Mouse (Mus musculus) intestine, embryonic 15.5 days (tissue): ENCODE data around the gene Cpsf7. TPM values are rescaled to one million over a fixed set of nuclear protein-coding genes. Genes with fewer than 3 reads are reported as not detected.

Experiments used
- ATAC-seq: fragments of 200-750 bp; cut with Nextera tagmentation; 2 replicates; pipeline ENCODE4 v1.8.0; 2017; ENCODE audit warnings: moderate TSS enrichment, moderate library complexity
- H3K27ac ChIP-seq: fragments of 300-500 bp; sonication (generic); 2 replicates; pipeline ENCODE4 v1.5.1; 2015; ENCODE audit warnings: mild to moderate bottlenecking, inconsistent platforms
- H3K27me3 ChIP-seq: fragments of 300-500 bp; sonication (generic); replicated peaks from 2 replicates; pipeline ENCODE4 v1.6.1; 2015; ENCODE audit warnings: inconsistent platforms
- H3K36me3 ChIP-seq: fragments of 300-500 bp; sonication (generic); 2 replicates; pipeline ENCODE4 v1.6.1; 2015; ENCODE audit warnings: inconsistent platforms
- H3K4me1 ChIP-seq: fragments of 300-500 bp; sonication (generic); replicated peaks from 2 replicates; pipeline ENCODE4 v1.6.1; 2015; ENCODE audit warnings: inconsistent platforms
- H3K4me2 ChIP-seq: fragments of 300-500 bp; sonication (generic); replicated peaks from 2 replicates; pipeline ENCODE4 v1.6.1; 2015; ENCODE audit warnings: mild to moderate bottlenecking, inconsistent platforms
- H3K4me3 ChIP-seq: fragments of 300-500 bp; sonication (generic); replicated peaks from 2 replicates; pipeline ENCODE4 v1.5.1; 2015; ENCODE audit warnings: inconsistent platforms
- H3K9ac ChIP-seq: fragments of 300-500 bp; sonication (generic); 2 replicates; pipeline ENCODE4 v1.6.1; 2015; ENCODE audit warnings: inconsistent platforms
- H3K9me3 ChIP-seq: fragments of 300-500 bp; sonication (generic); 2 replicates; pipeline ENCODE4 v1.6.1; 2016; ENCODE audit warnings: inconsistent platforms
- WGBS: fragments of 180-500 bp; shearing (Covaris S2); methylation state at CpG from one replicate; pipeline ENCODE4 v1.1.7; 2015; 5-methylcytosine and 5-hydroxymethylcytosine counted together
- polyA plus RNA-seq: library from polyadenylated mRNA; unstranded; fragments of >200 nt; fragmentation: Nextera tagmentation; extraction: Ambion mirVana; gene quantifications from 2 replicates; pipeline ENCODE4 v1.2.1, GENCODE M21; 2015

Cpsf7 gene
- polyA plus RNA-seq, 1 experiment from 2014 or later: 36.3 TPM

DNA sequence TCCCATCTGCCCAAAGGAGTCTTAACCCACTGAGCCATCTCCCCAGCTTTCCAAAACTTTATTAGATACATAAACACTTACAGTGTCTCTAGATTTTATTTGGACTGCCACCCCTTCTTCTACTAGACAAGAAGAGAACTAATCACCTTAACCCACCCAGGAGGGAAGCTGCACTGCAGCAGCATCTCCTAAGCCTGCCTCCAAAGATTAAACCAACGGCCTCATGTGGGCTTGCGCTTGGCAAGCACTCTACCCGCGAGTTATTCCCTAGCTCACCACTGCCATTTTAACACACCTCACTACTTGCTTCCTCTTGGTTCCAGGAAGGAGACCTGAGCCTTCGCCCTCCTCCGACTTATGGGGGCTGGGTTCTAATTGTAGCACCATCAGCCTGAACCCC lies 39.2 kb downstream of the Cpsf7 start:
- Histone ChIP-seq H3K9ac (no peak overlapping the region), H3K4me3 (no peak overlapping the region), H3K4me1 (peaks cover 4% of the 10 kb centered on the region; the same call in 1 of the 2 replicates), H3K27me3 (no peaks in the 10 kb centered on the region), H3K9me3 (no peaks in the 10 kb centered on the region), H3K36me3 (no peaks in the 10 kb centered on the region), H3K27ac (no peak overlapping the region), H3K4me2 (no peak overlapping the region)
- 80% methylated on average over 6 of the region's 6 CpGs for WGBS
- no peak for ATAC-seq

GRCm38 (mm10) chr19:10565217-10565616 lies 40.2 kb downstream of the Cpsf7 start:
- no peak for ATAC-seq
- Histone ChIP-seq H3K4me2 (no peak overlapping the region), H3K9me3 (no peaks in the 10 kb centered on the region), H3K27ac (no peak overlapping the region), H3K4me3 (no peak overlapping the region), H3K4me1 (peaks cover 4% of the 10 kb centered on the region; the same call in 1 of the 2 replicates), H3K27me3 (no peaks in the 10 kb centered on the region), H3K36me3 (0 out of 2 replicates have a peak, but pooled peaks cover 1% of the 10 kb centered on the region), H3K9ac (no peak overlapping the region)
- 41% methylated on average over 4 of the region's 4 CpGs for WGBS

DNA sequence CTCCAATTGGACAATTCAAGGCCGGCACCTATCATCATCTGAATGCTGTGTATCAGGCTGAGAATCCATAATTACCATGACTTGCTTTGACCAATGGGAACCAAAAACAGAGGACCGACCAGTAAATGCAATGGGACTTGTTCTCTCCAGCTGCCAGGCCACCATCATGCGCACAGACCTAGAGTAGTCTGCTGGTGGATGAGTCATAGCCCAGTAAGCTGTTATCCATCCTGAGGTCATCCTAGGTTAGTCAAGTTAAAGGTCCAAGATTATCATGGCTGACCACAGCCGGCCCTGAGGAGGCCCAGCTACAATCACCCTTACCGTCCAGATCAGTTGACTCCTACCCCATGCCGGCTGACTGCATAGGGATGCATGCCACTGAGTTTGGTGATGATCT lies 44.6 kb downstream of the Cpsf7 start:
- no peak for ATAC-seq
- peaks cover 5% of the 10 kb centered on the region; the same call in 1 of the 2 replicates for H3K36me3 ChIP-seq
- H3K27me3 ChIP-seq: no peaks in the 10 kb centered on the region
- no peaks in the 10 kb centered on the region for H3K9me3 ChIP-seq
- H3K4me3 ChIP-seq: no peak overlapping the region
- H3K4me2 ChIP-seq: no peak overlapping the region
- no peaks in the 10 kb centered on the region for H3K4me1 ChIP-seq
- 93% methylated on average over 6 of the region's 6 CpGs for WGBS
- H3K9ac ChIP-seq: no peak overlapping the region
- no peak overlapping the region for H3K27ac ChIP-seq

DNA sequence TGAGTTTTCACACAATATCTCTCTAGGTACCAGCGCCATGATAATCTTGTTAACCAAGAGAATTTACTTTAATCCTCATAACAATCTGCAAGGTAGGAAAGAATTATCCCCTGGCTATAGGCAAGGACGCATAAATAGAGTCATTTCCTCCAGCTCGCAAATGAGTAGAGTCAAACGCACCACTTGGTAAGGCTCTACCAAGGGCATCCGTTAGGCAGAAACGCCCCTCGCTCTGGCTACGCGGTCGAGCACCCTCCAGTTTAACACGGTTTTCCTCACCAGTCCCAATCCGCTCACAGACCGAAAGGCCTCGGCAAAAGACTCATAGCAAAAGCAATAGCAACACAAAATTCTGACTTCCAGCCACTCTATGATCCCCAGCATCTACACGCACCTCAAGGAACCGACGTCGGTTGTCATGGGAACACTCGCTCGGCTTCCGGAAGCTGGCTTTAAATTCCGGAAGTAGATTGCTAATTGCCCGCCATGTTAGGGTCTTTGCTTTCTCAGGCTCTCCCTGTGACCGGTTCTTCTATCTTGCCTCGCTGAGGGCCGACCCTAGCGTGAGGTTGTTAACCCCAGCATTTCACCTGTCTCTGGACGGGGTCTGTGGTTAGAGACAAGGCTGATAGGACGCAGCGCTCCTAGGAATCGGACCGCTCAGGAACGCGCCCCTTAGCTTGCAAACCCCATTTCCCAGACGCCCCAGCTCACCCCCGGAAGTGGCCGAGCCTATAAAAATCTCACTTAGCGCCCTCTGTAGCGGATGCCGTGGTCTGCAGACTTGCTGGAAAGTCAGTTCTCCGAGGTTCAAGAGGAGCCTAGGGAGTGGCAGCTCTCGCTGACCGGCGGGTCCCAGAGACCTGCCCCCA lies 51.9 kb downstream of the Cpsf7 start, which contains the start of the genes Cyb561a3 and Tmem138:
Cyb561a3 (plus strand) TSS at position 483 of the 872 bp plus-strand sequence.
Tmem138 (minus strand) TSS at position 673 of the 872 bp plus-strand sequence.
- Histone ChIP-seq H3K4me2 (peak within 1 kb of the TSS; percentile 83), H3K4me1 (peaks cover 3% of the 10 kb centered on the region; the same call in 1 of the 2 replicates), H3K9ac (peak within 1 kb of the TSS; percentile 81), H3K27ac (peak within 1 kb of the TSS; percentile 93), H3K4me3 (peak within 1 kb of the TSS; percentile 68), H3K36me3 (0 out of 2 replicates have a peak, but pooled peaks cover 8% of the 10 kb centered on the region), H3K27me3 (no peaks in the 10 kb centered on the region), H3K9me3 (no peaks in the 10 kb centered on the region)
- peak; percentile 98 for ATAC-seq
- under 1% methylated on average over 44 of the region's 44 CpGs for WGBS

GRCm38 (mm10) chr19:10580102-10580501 lies 55.0 kb downstream of the Cpsf7 start:
- 0 out of 2 replicates have a peak, but pooled peaks cover under 1% of the 10 kb centered on the region for H3K36me3 ChIP-seq
- no peak overlapping the region for H3K4me3 ChIP-seq
- H3K9ac ChIP-seq: no peak overlapping the region
- WGBS: 82% methylated on average over 3 of the region's 3 CpGs
- no peaks in the 10 kb centered on the region for H3K9me3 ChIP-seq
- H3K4me2 ChIP-seq: no peak overlapping the region
- no peak overlapping the region for H3K27ac ChIP-seq
- no peak for ATAC-seq
- H3K4me1 ChIP-seq: peaks cover 3% of the 10 kb centered on the region; the same call in 1 of the 2 replicates
- no peaks in the 10 kb centered on the region for H3K27me3 ChIP-seq

GRCm38 (mm10) chr19:10580761-10581160 lies 55.7 kb downstream of the Cpsf7 start:
- Histone ChIP-seq H3K4me2 (no peak overlapping the region), H3K4me1 (peaks cover 3% of the 10 kb centered on the region; the same call in 1 of the 2 replicates), H3K27me3 (no peaks in the 10 kb centered on the region), H3K9ac (no peak overlapping the region), H3K9me3 (no peaks in the 10 kb centered on the region), H3K4me3 (no peak overlapping the region), H3K36me3 (no peaks in the 10 kb centered on the region), H3K27ac (no peak overlapping the region)
- WGBS: 81% methylated on average over 3 of the region's 3 CpGs
- ATAC-seq: no peak

GRCm38 (mm10) chr19:10581984-10582383 lies 56.9 kb downstream of the Cpsf7 start:
- H3K4me3 ChIP-seq: no peak overlapping the region
- H3K4me2 ChIP-seq: no peak overlapping the region
- H3K27me3 ChIP-seq: no peaks in the 10 kb centered on the region
- peaks cover 3% of the 10 kb centered on the region; the same call in 1 of the 2 replicates for H3K4me1 ChIP-seq
- no peak overlapping the region for H3K9ac ChIP-seq
- H3K27ac ChIP-seq: no peak overlapping the region
- ATAC-seq: no peak
- H3K36me3 ChIP-seq: no peaks in the 10 kb centered on the region
- H3K9me3 ChIP-seq: no peaks in the 10 kb centered on the region
- 82% methylated on average over 6 of the region's 6 CpGs for WGBS

DNA sequence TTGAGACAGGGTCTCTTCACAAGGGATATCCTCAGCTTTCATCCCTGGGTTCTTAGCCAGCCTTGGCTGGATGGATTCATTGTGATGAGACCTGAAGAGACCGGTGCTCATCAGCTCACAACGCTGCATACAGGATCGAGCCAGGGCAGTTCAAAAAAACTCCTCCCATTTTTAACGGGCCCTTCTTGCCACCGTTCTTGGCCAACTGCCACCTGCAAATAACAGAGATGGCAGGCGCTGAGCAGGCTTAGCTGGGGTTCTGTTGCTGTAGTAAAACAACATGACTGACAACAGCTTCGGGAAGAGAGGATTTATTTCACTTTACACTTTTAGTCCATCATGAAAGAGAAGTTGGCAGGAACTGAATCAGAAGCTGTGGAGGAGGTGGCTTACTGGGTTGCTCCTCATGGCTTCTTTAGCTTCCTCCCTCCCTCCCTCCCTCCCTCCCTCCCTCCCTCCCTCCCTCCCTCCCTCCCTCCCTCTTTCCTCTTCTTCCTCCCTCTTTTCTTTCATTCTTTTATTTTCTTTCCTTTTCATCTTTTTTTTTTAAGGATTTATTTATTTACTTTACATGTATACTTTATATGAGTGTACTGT lies 58.6 kb downstream of the Cpsf7 start:
- no peak overlapping the region for H3K4me2 ChIP-seq
- H3K36me3 ChIP-seq: no peaks in the 10 kb centered on the region
- 76% methylated on average over 7 of the region's 7 CpGs for WGBS
- no peak for ATAC-seq
- no peak overlapping the region for H3K4me3 ChIP-seq
- no peaks in the 10 kb centered on the region for H3K4me1 ChIP-seq
- no peaks in the 10 kb centered on the region for H3K27me3 ChIP-seq
- H3K9ac ChIP-seq: no peak overlapping the region
- H3K9me3 ChIP-seq: no peaks in the 10 kb centered on the region
- no peak overlapping the region for H3K27ac ChIP-seq

DNA sequence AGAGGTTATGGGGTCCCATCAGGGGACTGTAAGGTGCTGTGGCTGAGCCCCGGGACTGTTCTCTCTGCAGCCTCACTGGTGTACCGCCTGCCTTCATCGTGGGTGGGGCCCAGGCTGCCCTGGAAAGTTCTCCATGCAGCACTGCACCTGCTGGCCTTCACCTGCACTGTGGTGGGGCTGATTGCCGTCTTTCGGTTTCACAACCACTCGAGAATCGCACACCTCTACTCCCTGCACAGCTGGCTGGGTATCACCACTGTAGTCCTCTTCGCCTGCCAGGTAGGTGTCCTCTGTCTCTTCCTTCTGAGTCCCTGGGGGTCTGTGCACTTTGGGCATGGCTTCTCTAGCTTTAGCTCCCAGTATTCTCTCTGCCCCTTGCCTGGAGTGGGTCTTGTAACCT lies 60.0 kb downstream of the Cpsf7 start:
- H3K4me1 ChIP-seq: no peaks in the 10 kb centered on the region
- H3K9me3 ChIP-seq: no peaks in the 10 kb centered on the region
- H3K4me3 ChIP-seq: no peak overlapping the region
- H3K36me3 ChIP-seq: peaks cover 4% of the 10 kb centered on the region; the same call in 1 of the 2 replicates
- no peak overlapping the region for H3K9ac ChIP-seq
- H3K27ac ChIP-seq: no peak overlapping the region
- no peaks in the 10 kb centered on the region for H3K27me3 ChIP-seq
- WGBS: 59% methylated on average over 8 of the region's 8 CpGs
- no peak overlapping the region for H3K4me2 ChIP-seq
- peak; percentile 85 for ATAC-seq

DNA sequence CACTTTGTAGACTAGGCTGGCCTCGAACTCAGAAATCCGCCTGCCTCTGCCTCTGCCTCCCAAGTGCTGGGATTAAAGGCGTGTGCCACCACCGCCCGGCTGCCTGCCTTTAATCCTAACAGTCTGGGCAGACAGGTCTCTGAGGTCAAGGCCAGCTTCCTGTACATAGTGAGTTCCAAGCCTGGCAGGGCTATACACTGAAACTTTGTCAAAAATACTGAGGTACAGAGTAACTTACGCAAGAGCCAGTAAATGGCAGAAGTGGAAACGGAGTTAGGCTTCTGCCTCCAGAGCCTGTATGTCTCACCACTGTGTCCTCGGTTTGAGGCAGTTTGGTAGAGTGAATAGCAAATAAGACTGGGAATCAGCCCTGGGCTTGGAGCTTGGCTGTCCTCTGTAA lies 62.2 kb downstream of the Cpsf7 start:
- no peak overlapping the region for H3K4me3 ChIP-seq
- no peak for ATAC-seq
- no peaks in the 10 kb centered on the region for H3K4me1 ChIP-seq
- H3K9me3 ChIP-seq: no peaks in the 10 kb centered on the region
- no peaks in the 10 kb centered on the region for H3K27me3 ChIP-seq
- H3K36me3 ChIP-seq: peaks cover 4% of the 10 kb centered on the region; the same call in 1 of the 2 replicates
- no peak overlapping the region for H3K27ac ChIP-seq
- 84% methylated on average over 8 of the region's 8 CpGs for WGBS
- H3K4me2 ChIP-seq: no peak overlapping the region
- H3K9ac ChIP-seq: no peak overlapping the region

DNA sequence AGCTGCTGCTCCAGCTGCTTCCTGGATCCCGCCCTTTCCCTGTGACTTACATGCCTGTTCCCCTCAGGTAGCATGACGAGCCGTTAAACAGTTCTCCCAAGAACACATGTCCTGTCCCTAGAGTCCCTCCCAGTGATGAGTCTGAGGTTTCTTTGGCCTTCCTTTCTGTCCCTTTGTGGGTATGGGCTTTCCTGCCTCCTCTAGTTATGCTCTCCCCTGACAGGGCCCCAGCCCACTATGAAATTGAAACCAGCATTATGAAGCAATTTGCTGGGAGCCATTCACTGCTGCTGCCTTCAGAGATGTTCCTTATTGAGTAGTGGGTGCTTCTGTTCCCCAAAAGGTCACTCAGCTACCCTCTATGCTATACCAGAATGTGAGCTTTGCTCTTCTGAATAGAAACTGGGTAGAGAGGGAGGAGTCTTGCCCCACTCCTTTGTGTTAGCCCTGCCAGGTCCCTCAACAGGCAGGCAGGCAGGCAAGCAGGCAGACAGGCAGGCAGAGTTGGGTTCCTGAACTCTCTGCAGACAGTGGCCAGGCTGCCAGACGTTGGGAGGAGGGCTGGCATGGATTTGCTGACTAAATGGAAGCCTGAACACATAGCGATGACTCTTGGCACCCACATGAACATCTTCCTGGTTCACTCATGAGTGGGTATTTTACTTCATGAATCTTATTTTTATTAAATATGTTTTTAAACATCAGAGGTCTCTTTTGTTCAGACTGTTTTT lies 64.2 kb downstream of the Cpsf7 start:
- Histone ChIP-seq H3K9me3 (no peaks in the 10 kb centered on the region), H3K27ac (no peak overlapping the region), H3K4me3 (no peak overlapping the region), H3K4me1 (no peaks in the 10 kb centered on the region), H3K36me3 (peaks cover 7% of the 10 kb centered on the region; the same call in 1 of the 2 replicates), H3K4me2 (no peak overlapping the region), H3K27me3 (no peaks in the 10 kb centered on the region), H3K9ac (no peak overlapping the region)
- 61% methylated on average over 5 of the region's 5 CpGs for WGBS
- ATAC-seq: no peak; the same call in 1 of the 2 replicates

GRCm38 (mm10) chr19:10590301-10590700 lies 65.2 kb downstream of the Cpsf7 start:
- H3K27me3 ChIP-seq: no peaks in the 10 kb centered on the region
- no peaks in the 10 kb centered on the region for H3K4me1 ChIP-seq
- H3K36me3 ChIP-seq: peaks cover 7% of the 10 kb centered on the region; the same call in 1 of the 2 replicates
- WGBS: 71% methylated on average over 3 of the region's 3 CpGs
- no peak for ATAC-seq
- H3K9me3 ChIP-seq: no peaks in the 10 kb centered on the region
- H3K4me2 ChIP-seq: no peak overlapping the region
- no peak overlapping the region for H3K4me3 ChIP-seq
- H3K27ac ChIP-seq: no peak overlapping the region
- no peak overlapping the region for H3K9ac ChIP-seq
